Mouse (Mus musculus): ENCODE data around the gene Cdcp2.

Cdcp2 gene

DNA sequence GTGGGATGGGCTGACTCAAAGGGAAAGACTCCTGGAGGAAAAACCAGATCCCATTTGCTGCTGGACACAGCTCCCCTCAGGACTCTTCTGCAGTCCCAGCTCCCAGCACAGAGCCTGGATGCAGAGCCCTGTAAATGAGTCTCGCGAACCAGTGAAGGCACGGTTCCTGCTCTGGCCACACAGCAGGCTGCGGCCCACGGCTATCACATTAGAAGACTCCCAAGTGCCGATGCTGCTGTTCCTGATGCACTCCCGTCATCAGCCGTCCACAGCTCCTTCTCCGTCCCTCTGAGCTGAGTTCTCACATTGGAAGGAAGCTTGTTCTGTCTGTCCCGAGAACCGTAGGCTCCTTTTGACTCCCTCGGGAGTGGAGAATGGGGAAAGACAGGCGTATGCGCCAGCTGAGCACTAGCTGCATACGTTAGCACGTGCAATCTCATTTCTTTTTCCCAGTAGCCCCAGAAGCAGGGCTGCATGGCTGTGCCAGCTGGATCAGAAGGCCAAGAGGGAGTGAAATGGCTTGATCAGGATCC lies at the start of gene Cdcp2:
Gene Cdcp2 (plus strand): TSS at position 51 of the 533 bp plus-strand sequence.
- no peak for DNase-seq (ENCODE audit: low spot score in 2 of 2)

DNA sequence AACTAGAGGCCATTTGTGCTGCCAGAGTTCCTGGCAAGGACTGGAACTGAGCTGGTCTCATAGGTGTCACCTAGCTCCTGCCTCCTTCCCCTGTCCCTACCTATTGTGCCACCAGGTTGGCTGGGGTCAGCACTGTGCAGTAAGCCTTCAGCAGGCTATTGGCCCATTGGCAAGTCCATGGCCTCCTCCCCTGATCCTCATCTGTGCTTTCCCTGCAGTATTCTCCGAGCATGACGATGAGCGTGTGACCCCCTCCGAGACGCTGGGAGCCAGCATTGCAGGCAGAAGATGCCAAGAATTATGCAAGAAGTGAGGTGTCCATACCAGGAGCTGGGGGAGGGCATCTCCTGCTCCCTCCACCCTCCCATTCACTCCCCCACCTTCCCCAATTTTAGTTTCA lies 48.9 kb upstream of the Cdcp2 start:
- no peak for DNase-seq (ENCODE audit: low spot score in 2 of 2)

DNA sequence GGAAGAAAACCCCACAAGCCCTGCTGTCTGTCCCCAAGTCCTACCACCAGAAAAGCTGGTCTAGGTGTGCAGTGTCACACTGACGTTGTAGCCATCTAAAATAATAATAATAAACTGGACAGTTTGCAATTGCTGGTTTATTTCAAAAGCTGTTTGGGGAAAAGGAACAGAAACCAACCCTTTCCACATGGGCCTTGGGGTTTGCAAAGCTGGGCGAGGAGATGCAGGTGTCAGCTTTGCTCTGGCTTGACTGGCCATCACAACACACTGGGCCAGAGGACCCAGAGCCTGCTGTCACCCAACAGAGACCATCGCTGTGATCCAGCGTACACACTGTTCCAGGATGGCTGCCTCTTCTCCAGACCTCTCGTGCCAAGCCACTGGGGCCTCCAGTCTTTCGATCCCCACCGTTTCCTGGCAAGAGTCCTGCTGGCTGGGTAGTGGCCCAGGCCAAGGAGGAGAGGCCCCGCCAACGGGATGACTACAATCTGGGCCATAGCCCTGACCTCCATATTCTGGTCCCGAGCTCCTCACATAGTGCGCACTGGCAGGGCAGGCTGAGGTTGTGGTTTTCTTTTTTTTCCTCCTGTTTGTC lies 48.0 kb upstream of the Cdcp2 start:
- DNase-seq (ENCODE audit: low spot score in 2 of 2) = no peak

DNA sequence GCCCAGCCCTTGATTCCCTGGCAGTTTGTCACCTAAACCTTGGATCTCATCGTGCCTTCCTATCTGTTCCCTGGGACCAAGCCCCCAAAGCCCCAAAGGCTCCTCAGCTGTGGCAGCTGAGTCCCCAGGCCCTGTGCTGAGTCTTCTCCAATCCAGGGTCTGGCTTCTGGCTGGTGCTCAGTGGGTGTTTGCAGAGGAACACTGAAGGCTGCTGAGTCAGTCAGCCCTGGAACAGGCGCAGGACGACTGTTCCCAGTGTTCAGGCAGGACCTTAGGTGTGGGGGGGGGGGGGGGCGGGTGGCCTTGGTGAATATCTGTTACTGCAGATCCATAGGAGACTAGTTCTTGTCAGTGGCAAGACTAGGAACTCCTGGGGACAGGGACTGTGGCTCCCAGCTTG lies 44.8 kb upstream of the Cdcp2 start:
- no peak for DNase-seq (ENCODE audit: low spot score in 2 of 2)

DNA sequence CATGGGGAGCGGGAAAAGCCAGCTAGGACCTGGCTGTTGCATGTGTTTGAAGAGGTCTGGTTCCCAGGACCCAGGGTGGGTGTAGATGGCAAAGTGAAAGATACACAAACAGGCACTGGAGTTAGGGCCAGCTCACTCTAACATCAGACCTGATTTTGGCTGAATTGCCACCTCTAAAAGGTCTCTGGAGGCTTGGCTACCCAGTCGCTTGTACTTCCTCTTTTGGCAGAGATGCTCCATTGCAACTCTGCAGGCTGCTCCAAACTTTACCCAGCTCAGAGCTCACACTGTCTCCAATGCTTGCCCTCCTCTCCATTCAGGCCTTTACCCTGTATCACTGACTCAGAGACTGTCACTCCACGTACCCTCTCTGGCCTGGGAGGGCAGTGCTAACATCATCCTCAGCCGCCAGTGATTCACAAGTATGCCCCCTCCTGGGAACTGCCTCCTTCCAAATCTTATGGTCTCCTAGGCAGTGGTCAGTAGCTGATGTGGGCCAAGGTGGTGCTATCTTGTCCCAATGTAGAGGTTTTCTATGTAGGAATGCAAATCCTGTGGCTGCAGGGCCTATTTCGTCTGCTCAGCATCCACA lies 43.6 kb upstream of the Cdcp2 start:
- DNase-seq (ENCODE audit: low spot score in 2 of 2) = no peak

DNA sequence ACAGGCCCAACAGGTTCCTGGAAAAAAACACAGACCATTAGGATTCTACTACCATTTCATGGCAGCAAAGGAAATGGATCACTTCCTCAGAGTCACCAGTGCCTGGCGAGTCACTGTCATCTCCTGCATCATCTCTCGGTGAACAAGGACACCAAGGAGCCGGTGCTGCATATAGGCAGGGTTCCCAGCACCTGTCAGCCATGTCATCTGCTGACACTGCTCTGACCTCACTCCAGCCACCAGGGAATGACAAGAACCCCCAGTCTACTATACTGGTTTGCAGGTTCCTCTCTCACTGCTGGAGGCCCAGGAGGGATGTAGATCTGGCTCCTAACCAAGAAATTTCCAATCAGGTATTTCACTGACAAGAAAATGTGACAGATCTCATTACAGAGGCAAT lies 40.6 kb upstream of the Cdcp2 start:
- no peak for DNase-seq (ENCODE audit: low spot score in 2 of 2)

DNA sequence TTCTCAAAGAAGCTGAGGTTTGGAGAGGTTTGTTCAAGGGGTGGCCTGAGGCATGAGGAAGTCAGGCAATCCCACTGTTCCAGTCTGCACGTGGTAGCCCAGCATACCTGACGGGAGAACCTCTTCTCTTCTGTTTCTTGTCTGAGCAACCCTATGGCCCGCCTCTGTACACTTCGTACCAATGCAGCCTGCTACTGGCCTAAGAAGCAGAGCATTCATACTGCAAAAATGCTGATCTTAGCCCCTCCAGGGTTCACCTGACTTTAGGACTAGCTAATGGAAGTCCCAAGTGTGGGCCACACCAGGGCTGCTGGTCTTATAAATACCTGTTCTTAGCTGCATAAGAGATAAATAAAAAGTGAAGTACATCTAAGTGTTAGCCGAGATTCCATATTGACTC lies 38.3 kb upstream of the Cdcp2 start:
- DNase-seq (ENCODE audit: low spot score in 2 of 2) = no peak

DNA sequence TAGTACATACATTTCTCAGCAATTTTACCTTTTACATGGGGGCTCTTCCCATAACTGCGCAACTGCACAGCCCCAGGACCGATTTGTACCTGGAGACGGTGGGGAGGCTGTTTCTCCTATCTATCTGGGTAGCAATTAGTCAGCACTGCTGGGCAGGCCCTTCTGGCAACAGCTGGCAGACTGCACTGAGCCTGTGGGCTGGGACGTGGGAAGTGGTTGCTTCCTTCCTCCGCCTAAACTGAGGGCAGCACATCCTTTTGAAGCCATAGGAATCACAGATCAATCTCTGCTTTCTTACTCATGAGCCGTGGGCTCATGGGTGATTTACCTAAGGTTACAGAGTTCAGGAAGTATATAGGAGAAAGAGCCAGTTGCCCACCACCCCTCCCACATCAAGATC lies 37.9 kb upstream of the Cdcp2 start:
- DNase-seq (ENCODE audit: low spot score in 2 of 2) = no peak

DNA sequence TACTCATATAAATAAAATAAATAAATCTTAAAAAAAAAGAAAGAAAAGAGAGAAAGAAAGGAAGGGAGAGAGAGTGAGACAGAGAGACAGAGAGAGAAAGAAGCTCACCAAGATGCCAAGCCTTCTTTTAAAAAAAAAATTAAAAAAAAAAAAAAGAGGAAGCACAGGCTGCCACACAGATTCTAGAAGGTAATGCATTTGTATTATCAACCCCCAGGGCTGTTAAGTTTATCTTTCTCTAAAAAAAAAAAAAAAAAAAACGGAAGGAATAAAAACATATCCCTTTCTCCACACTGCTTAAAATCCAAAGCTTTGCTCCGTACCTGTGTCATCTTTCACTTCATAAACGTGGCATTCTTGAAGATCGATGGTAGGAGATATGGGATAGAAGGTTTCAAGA lies 35.1 kb upstream of the Cdcp2 start:
- DNase-seq (ENCODE audit: low spot score in 2 of 2) = no peak

DNA sequence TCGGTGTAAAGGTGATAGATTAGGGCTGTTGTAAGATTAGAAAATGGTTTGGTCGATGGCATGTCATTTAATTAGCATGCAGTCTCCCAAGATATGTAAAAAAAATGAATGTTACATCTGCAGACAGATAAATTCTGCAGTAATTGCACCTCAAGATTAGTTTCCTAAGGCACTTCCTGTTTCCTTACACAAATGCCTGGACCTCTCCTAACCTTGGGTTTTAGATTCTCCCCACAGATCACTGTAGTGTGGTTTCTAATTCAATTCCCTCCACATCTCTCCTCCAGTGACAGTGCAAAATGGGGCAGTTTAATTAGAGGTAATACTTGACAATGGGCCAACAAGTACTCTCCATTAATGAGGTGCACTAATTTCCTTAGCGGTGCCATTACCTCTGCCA lies 33.5 kb upstream of the Cdcp2 start:
- no peak for DNase-seq (ENCODE audit: low spot score in 2 of 2)

DNA sequence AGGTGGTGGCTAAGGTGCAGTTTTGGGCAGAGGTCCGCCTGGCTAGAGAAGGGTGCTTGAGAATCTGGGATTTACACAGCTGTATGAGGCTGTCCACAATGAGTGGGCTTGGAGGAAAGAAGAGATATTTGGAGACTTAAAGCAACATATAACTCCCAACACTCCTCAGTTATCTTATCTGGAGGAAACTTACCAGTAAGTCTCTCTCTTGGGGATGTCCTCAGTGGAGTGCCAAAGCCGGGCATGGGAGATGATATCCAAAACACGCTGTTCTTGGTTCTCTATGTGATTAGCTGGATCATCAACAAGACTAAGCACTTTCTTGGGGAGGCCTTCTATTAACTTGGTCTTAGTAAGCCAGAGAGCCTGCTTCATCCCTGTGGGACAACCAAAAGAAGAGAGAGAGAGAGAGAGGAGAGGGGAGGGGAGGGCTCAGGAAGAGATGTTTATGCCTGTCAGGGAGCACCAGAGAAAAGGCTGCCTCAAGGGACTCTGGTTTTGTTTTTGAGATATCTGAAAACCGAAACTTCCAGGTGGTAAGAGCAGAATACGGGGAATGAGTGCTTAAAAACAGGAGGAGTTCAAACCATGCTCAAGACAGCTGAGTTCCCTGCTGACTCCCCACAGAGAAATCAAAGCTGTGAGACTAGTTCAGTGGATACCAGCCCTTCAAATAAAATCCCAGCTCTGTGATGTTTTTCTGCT lies 32.1 kb upstream of the Cdcp2 start:
- no peak for DNase-seq (ENCODE audit: low spot score in 2 of 2)

DNA sequence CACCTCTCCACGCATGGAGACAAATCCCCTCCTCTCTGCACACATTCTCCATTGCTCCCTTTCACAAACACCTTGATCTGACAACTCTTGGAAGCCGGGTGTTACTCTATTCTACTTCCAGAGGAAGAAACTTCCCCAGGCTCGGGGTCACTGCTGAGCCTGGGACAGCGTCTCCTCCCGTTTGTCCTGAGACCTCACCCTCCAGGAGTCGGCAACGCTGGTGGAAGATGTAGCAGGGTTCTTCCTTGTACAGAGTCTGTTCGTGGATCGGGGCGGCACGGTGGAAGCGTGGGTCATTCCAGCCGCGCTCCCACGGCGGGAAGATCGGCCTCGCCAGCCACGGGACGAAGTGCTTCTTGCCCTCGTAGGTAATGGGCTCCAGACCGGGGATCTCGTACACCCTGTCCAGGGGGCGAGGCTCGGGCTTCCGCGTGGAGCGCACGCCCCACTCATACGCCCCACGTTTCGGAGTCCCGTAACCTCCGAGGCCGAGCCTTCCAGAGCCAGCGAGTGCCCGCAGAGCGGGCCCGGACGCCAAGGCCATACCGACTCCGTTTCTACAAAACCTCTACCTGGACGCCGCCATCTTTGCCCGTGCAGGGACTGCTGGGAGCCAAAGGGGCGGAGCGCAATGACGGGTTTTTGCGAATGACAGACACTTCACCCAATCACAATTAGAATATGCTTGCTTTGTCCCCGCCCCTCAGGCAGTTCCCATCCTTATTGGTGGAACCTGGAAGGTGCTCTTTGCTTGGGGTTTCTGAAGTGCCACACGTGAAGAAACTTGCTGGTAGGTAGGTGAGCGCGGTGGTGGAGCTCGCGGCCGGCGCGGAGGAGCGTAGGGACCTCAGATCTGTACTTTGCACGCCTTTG lies 30.2 kb upstream of the Cdcp2 start, which contains the start of the genes Mrpl37 and Cyb5rl:
Gene Mrpl37 (minus strand): TSS at position 617 of the 873 bp plus-strand sequence.
Gene Cyb5rl (plus strand): TSS at position 737 of the 873 bp plus-strand sequence.
- DNase-seq (ENCODE audit: low spot score in 2 of 2) = peak; percentile 91 to 98

DNA sequence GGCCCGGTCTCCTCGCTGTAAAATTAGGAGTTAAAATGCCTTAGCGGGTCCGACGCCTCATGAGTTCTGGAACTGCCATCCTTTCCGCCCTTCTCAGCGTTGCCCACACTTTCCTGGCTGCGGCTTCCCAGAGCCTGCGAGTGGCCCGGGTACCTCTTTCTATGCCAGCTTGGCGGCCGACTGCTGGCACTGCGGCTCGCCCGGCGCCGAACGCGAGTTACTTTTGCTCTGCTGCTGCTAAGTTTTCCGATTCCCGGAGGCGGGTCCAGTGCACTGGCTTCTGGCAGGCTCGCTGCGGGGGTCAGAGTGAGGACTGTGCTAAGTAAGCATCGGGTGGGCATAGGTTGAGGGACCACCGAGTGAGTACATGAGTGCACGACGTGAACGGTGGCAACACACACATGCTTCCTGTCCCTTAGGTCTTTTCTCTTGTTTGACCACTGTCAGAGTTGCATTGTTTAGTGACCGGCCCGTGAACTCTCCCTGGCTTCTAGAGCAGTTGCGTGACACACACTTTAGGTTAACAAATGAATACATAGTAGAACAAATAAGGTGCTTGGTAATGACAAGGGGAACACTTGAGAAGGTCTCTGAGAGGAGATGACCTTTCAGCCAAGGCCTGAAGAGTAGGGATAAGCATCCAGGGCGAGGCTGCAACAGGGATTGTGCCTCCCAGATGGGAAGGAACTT lies 29.4 kb upstream of the Cdcp2 start:
- no peak for DNase-seq (ENCODE audit: low spot score in 2 of 2)

DNA sequence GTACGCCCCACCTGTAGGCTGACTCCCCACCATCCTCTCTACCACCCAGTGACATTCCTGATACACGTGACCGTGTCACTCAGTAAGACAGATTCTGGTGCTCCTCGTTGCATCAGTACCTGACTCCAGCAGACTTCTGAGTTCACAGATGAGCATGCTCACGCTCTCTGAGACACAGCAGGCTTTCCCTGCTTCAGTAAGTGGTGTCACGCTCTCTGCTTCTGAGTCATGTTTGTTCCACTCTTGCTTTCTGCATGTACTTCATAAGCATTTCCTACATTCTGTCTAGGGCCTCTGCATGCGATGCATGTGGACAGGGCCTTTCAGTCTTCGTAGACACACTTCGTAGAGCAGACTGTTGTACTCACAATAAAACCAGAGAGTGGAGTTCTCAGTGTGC lies 24.3 kb upstream of the Cdcp2 start:
- DNase-seq (ENCODE audit: low spot score in 2 of 2) = no peak

DNA sequence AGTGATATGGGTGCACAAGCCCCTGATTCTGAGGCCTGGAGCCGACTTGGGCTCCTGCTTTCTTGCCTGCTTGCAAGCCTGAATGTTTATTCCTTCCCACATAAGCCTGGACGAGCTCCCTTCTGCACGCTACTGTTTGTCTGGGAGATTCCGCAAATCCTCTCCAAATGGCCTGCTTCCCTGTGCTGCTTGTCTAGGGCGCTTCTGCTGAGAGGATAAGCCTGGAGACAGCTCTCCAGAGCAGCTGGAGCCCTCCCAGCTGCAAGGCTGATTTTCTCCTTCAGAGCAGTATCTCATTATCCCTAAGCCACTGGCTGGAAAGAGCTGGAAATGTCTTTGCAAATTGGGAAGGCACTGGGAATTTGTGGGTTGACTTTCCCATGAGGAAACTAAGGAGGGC lies 21.2 kb upstream of the Cdcp2 start:
- DNase-seq (ENCODE audit: low spot score in 2 of 2) = peak in 1 of 2 experiments; percentile 35

DNA sequence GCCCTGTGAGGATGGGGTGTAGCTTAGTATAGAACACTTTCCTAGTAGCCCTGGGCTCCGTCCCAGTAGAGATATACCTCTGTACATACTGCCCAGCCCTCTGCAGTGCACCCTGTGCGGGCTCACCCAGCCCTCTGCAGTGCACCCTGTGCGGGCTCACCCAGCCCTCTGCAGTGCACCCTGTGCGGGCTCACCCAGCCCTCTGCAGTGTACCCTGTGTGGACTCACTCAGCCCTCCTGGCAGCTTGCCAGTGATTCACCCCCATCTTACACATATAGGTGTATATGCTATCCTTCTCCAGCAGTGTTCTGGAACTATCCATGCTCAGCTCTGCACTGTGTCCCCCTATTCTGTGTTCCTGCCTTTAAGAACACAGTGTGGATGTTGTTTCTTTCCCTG lies 17.8 kb upstream of the Cdcp2 start:
- DNase-seq (ENCODE audit: low spot score in 2 of 2) = no peak

DNA sequence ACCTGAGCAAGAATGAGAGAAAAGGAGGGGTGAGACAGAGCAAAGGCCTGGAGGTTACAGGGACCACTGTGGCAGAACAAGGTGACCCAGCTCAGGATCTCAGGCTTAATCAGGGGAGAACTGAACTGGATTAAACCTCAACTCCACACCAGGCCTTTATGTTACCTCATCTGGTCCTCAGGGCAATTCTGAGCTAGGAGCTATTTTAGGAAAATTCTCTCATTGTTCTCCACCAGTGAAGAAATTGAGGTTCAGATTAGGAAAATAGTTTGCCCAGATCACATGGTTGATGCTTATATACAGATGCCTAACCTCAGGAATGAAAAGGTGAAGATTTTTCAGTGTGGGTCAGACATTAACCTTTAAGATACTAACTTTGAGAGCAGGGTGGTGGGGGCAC lies 17.0 kb upstream of the Cdcp2 start:
- no peak for DNase-seq (ENCODE audit: low spot score in 2 of 2)

DNA sequence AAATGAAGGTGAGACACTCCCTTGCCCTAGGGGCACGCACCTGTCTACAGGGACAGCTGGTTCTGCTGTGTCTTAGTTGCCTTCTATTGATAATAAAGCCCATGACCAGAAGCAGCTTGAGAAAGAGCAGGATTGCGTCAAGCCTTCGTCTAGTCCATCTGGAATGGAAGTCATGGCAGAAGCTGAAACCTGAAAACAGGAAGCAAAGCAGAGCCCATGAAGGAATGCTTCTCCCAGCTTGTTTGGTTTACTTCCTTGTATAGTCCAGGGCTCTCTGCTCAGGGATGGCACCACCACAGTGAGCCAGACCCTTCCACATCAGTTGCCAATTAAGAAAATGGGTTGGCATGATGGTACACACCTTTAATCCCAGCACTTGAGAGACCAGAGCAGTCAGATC lies 14.5 kb upstream of the Cdcp2 start:
- DNase-seq (ENCODE audit: low spot score in 2 of 2) = no peak

DNA sequence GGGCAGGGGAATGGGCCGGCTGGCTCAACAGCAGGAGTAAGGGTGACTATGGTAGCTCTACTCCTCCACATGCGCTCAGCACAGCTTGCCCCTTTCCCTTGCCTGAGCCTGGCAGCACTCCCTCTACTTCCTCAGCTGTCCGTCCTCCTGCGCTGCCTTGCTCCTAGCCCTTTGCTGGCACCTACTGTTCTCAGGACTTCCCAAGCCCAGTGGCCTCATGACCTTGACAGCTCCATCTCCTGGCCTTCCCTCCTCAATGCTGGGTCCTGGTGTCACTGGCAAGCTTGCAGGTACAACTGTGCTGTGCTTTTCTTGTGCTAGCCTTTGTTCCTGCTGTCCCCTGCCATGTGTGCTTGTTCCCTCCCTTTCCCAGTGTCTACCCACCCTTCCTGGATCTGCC lies 13.6 kb upstream of the Cdcp2 start:
- DNase-seq (ENCODE audit: low spot score in 2 of 2) = no peak

DNA sequence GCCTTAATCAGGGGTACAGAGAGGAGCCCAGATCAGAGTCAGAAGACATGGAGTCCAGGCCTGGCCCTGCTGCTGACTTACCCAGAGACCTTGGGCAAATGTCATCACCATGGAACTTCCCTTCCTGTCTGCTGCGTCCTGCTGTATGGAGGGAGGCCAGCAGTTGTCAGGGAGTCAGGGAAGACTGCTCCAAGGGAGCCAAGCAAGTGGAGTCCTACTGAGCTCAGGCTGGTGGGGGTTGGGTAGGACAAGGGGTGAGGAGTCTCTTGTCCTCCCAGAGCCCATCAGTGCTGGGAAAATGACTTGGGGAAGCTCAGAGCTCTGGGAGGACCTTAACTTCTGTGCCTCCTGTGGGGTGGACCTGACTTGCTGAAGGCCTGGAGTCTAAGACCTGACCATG lies 12.3 kb upstream of the Cdcp2 start:
- peak in 1 of 2 experiments; percentile 22 for DNase-seq (ENCODE audit: low spot score in 2 of 2)

DNA sequence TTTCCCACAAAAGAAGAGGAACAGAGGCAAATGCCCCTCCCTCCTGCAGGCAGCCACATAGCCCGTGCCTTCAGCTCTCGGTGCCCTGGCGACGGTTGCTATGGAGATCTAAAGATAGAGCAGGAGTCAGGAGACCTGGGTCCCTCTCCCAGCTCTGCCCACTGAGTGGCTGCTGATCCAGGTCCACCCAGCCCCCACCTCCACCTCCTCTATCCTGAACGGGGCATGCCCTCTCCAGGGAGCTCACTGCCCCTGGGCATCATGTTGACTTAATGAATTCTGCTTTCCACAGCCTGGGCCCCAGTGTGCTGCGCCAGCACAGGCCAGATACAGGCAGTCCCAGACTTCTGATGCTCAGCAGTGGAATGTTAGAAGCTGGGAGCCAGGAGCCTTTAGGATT lies 11.8 kb upstream of the Cdcp2 start:
- DNase-seq (ENCODE audit: low spot score in 2 of 2) = peak; percentile 81

Measured in left cerebral cortex, adult 9 months (tissue).